Mouse (Mus musculus) spleen, adult 2 months (tissue): ENCODE data around the gene Arhgap40.

Experiments
- CTCF ChIP-seq: fragments of 200-500 bp; IDR thresholded peaks from 2 replicates; pipeline ENCODE4 v1.5.1; 2011; ENCODE audit warnings: mild to moderate bottlenecking, inconsistent platforms; ENCODE audit not compliant: insufficient read depth, insufficient read length, insufficient replicate concordance; ENCODE audit errors: extremely low read depth
- POLR2A ChIP-seq: fragments of 200-500 bp; IDR thresholded peaks from 2 replicates; pipeline ENCODE4 v1.6.1; 2011; ENCODE audit warnings: low read depth, low read length, inconsistent platforms

- TF ChIP-seq POLR2A (no peak), CTCF (no peak)
These were observed 58.0 kb downstream of the Arhgap40 start for GRCm38 (mm10) chr2:158570421-158571081.
